In the genomic region with DNA sequence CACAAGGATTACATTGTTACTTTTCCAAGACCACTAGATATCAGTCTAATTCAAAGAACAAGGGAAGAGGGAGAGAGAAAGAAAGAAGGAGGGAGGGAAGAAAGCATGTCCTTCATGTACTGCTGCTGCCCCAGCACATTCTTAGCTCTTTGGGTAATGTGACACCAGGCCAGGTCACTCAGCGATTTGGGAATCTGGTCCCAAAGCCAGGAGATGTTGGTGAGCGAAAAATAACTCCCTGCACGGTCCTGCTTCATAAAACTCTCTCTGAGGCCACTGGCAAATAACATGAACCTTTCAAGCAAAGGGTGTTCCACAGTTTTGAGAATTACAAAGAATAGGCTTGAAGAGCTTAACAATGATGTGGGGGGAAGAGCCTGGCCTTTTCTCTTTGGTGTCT, we compare ENCODE assay signal across 12 mouse cellular contexts.
"Had no signal": no experiment of that assay in that cellular context is flagged by ENCODE, and none has a peak within 500 bp of the region (broad histone marks: within the 10 kb centered on the region; RNA-seq: fewer than 3 reads in every experiment).

No protein-coding gene starts in this region.

- H3K27me3 ChIP-seq: liver, embryonic 13.5 days had no signal

- H3K4me1 ChIP-seq: liver, embryonic 13.5 days had no signal

- DNase-seq: kidney, postnatal 25 days; layer of hippocampus, postnatal 36 days; liver, embryonic 13.5 days; lung, adult 2 months; lung, postnatal 14 days; lung, postnatal 4 days; midbrain, embryonic 14.5 days; thymus, adult 18-20 months; thymus, postnatal 36 days had no signal

- H3K9me3 ChIP-seq: liver, embryonic 13.5 days had no signal

- H3K4me2 ChIP-seq: liver, embryonic 13.5 days; midbrain, embryonic 11.5 days had no signal

- H3K9ac ChIP-seq: liver, embryonic 13.5 days had no signal

- H3K4me3 ChIP-seq: layer of hippocampus, adult 2 months; left cerebral cortex, adult 2 months; liver, embryonic 13.5 days had no signal

- H3K36me3 ChIP-seq: liver, embryonic 13.5 days had no signal

- H3K27ac ChIP-seq: layer of hippocampus, adult 2 months; left cerebral cortex, adult 2 months; liver, embryonic 13.5 days had no signal
